Mouse (Mus musculus): ENCODE measurements at regions not wholly inside any gene's neighbourhood (a gene's known extent, or its start where the extent isn't known, plus 50 kb on each side); places are given as distances from the start of the nearest gene placed in this dataset.
"Not testable (repeated sequence)": the region's sequence is repeated elsewhere in the genome, so short reads cannot be mapped to it uniquely, and the experiment has no call there.

DNA sequence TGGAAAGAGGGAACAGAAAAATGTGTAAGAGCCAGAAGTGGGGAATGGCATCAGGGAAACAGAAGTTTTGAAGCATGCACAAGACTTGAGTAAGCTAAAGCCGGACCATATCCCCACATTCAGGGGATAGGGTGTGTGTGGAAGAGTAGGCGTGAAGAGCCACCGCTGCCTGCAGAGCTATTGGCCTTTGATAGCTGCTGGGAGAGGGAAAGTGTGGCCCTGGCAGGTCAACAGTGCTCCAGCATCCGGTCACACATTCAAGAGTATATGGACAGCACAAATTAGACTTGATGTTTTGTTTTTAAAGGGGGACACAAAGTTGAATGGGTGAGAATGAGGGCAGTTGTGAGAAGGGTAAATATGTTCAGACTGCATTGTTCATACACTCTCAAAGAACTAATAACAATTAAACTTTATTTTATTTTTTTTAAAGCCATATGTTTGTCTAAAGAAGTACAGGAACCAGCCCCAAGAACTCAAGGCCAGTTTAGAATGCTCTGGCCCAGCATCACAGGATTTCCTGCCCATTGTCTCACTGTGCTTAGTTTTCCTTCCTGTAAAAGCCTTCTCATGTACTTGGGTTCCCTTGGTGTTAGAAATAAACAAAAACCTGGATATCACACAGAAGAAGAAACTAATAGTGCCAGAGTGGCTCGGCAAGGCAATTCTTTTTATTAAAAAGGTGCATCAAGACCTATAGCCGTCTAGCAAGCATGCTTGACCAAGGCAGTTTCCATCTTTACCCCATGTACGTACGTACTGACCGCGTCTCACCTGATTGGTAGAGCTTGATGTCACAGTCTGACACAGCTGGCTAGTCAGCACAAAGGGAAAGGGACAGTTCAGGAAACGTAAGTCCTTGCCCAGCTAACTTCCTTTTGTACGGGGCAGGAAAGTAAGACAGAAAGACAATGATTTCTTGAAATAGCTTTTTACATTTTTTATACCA lies 144.6 kb upstream of the Rbbp6 start:
- DNase-seq (ENCODE audit: low spot score in 2 of 2), result no peak

- peak; percentile 24 to 42 for DNase-seq (ENCODE audit: low spot score in 2 of 2)
Measured at GRCm38 (mm10) chr7:122823429-122823828, 142.1 kb upstream of the Rbbp6 start.

DNA sequence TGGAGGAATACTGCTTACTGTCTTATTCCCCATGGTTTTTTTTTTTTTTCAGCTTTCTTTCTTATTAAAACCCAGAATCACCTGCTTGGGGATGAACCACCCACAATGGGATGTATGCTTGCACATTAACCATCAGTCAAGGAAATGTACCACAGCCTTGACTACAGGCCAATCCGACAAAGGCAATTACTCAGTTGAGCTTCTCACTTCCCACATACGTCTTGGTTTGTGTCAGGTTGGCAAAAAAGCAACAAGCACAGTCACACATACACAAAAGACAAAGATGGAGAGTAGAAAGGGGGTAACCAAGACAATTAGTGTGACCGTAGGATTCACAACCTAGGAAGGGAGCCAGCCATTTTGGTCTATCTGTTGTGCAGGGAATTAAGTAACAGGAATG lies 126.4 kb upstream of the Rbbp6 start:
- DNase-seq (ENCODE audit: low spot score in 2 of 2), result no peak

DNA sequence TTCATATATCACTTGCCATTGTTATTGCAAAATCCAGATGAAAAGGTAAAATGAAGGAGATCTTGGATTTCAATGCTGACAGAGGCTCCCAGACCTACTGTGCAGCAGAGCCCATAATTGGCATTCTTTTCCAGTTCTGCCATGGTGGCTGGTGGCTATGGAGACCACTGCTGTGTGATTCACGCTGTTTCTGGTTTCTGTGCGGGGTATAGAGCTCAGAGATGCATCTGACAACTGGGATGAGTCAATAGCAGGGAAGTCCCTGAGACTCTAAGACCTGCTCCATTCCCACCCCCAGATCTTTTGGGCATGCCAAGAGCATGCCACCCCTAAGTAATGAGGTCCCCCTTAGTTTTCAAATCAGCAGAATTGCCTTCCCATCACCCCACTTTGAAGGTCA lies 120.7 kb upstream of the Rbbp6 start:
- DNase-seq (ENCODE audit: low spot score in 2 of 2), result no peak

DNA sequence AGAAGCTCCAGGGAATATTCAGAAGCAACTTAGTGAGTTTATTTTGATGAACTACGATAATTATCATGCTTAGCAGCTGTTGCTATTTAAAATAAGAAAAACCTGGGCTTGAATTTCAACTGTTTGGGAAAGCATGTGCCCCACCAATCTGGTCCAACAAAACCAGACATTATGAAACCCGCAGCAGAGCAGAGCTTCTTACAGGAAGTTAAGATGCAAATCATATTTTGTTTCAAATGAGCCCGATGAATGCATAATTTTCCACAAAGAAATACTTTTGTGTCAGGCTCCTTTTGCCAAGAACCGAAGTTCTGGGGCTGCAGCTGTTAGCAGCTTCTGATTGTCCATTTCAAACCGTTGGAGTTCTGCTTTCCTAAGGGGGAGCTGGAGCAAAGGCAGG lies 118.1 kb upstream of the Rbbp6 start:
- peak in 1 of 2 experiments; percentile 33 for DNase-seq (ENCODE audit: low spot score in 2 of 2)

- no peak for DNase-seq (ENCODE audit: low spot score in 2 of 2)
Measured at GRCm38 (mm10) chr7:122873386-122873785, 92.1 kb upstream of the Rbbp6 start.

DNA sequence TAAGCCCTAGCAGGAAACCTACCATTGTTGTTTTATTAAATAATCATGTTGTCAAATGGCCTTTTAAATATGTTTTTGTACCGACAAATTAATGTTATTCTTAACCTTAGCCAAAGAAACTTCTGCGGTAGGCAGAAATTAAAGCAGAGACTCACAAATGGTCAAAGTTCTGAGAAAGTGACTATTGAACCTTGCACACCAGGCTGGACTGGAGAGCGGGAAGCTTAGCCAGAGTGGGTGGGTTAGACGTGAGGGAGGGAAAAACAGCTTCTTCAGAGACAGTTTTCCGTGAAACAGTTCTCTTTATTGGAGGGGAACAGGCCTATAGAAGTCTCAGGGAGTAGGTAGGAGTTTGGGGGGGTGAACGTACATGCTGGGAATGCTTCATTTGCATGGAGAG lies 89.2 kb upstream of the Rbbp6 start:
- DNase-seq (ENCODE audit: low spot score in 2 of 2), result no peak

GRCm38 (mm10) chr7:122881890-122882500 lies 83.5 kb upstream of the Rbbp6 start:
- DNase-seq (ENCODE audit: low spot score in 2 of 2), result not testable (repeated sequence)

GRCm38 (mm10) chr7:122886737-122887136 lies 78.7 kb upstream of the Rbbp6 start:
- DNase-seq (ENCODE audit: low spot score in 2 of 2), result no peak

DNA sequence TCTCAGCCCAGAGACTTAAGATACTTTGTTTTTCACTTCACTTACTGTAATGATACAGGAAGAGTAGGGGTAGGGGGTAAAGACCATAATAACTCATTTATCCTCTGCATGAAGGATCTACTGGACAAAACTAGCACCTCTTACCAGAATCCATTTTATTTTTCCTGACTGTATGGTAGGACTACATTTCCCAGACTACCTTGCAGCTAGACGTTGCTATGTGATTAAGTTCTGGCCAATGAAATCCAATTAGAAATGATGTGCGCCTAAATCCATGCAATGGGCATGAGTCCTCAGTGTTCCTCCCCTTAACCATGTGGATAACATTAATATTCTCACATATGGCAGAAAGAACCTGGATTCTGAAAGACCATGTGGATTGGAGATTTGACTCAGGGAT lies 68.3 kb upstream of the Rbbp6 start:
- no peak for DNase-seq (ENCODE audit: low spot score in 2 of 2)

DNA sequence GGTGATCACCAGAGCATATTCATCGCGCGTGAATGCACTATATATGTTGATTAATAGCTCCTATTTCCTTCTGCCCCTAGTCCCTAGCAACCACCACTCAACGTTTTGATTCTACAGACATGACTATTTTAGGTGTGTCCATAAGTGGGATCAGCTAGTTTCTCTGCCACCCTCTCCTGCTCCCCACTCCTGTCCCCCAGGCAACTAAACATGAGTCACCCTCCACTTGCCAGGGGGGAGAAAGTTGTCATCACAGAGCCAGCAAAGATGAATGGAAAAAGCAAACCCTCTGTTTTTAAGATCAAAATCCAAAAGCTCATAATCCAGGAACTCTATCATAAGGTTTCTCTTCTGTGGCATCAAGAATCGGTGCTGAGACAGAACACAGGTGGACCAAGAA lies 59.4 kb upstream of the Rbbp6 start:
- DNase-seq (ENCODE audit: low spot score in 2 of 2), result no peak

- peak; percentile 23 to 43 for DNase-seq (ENCODE audit: low spot score in 2 of 2)
Measured at GRCm38 (mm10) chr7:122909296-122909695, 56.2 kb upstream of the Rbbp6 start.
